Mouse (Mus musculus) ES-E14 (cell line): ENCODE results near the gene Lce1f.

Source experiments
- CHD2 ChIP-seq: IDR thresholded peaks from 2 replicates; pipeline ENCODE4 v1.6.1; 2014; ENCODE audit warnings: mild to moderate bottlenecking, low read depth, low read length, inconsistent platforms
- MAFK ChIP-seq: IDR thresholded peaks from 2 replicates; pipeline ENCODE4 v1.6.1; 2014; ENCODE audit warnings: mild to moderate bottlenecking, low read depth, low read length, inconsistent platforms; ENCODE audit not compliant: insufficient read depth
- ZC3H11A ChIP-seq: IDR thresholded peaks from 2 replicates; pipeline ENCODE4 v1.6.1; 2012; ENCODE audit warnings: low read depth, mild to moderate bottlenecking, inconsistent platforms, low read length, borderline replicate concordance
- ZNF384 ChIP-seq: IDR thresholded peaks from 2 replicates; pipeline ENCODE4 v1.6.1; 2012; ENCODE audit warnings: low read depth, low read length, inconsistent platforms

GRCm38 (mm10) chr3:92687110-92687509 lies 33.0 kb downstream of the Lce1f start, which contains the start of gene Lce1d:
- TF ChIP-seq MAFK (no peak), ZC3H11A (no peak), CHD2 (no peak), ZNF384 (no peak)
